Comparison of ENCODE assay signal across 25 mouse cellular contexts in the genomic region with DNA sequence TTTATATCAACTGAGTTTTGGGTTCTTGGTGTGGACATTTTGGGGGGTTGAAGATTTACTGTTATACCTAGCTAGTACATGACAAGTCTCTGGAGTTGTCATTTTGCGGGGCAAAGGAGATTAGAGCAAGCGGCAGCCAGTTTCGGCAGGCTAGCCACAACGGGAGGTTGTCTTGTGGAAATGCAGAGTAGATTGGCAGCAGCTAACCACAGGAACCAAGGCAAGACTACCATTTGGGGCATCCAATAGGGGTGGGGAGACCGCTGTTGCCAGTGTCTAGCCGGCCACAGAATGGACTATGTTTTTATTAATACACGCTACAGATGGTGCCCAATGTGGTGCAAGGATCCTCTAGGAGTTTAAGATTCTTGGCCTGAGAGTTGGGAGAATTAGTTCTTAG. TPM values are rescaled to one million over a fixed set of nuclear protein-coding genes. Genes with fewer than 3 reads are reported as not detected.
A peak's percentile ranks its signal among the peaks of the same experiment; 100 is the strongest.
DNase-seq lines count a peak whose midpoint lies in the region; ATAC-seq lines count a peak whose summit lies in the region.
"Had no signal": no experiment of that assay in that cellular context is flagged by ENCODE, and none has a peak within 500 bp of the region (broad histone marks: within the 10 kb centered on the region; RNA-seq: fewer than 3 reads in every experiment).

No protein-coding gene starts in this region.

- WGBS in limb, embryonic 10.5 days, result 92% methylated on average over 7 of the region's 7 CpGs

- H3K4me3 ChIP-seq in megakaryocyte, embryonic 14.5 days (replicated peaks), result peak overlapping the region; percentile 62
- H3K4me3 ChIP-seq in limb, embryonic 10.5 days, result no peak overlapping the region
- H3K4me3 ChIP-seq: embryonic facial prominence, embryonic 12.5 days; embryonic facial prominence, embryonic 15.5 days; erythroblast, embryonic 14.5 days; forebrain, embryonic 10.5 days; forebrain, embryonic 12.5 days had no signal

- H3K4me1 ChIP-seq in megakaryocyte, embryonic 14.5 days, result peaks cover 24% of the 10 kb centered on the region
- 0 out of 2 replicates have a peak, but pooled peaks cover 1% of the 10 kb centered on the region for H3K4me1 ChIP-seq in limb, embryonic 10.5 days
- H3K4me1 ChIP-seq: embryonic facial prominence, embryonic 12.5 days; embryonic facial prominence, embryonic 15.5 days; forebrain, embryonic 10.5 days; forebrain, embryonic 12.5 days had no signal

- DNase-seq in cerebellum, postnatal 10 days, result peak; percentile 8 to 14
- DNase-seq in cerebellum, adult 11-12 months, result no peak
- no peak for DNase-seq in MN1 (ENCODE audit: low spot score)
- no peak for DNase-seq in limb, embryonic 10.5 days (ENCODE audit: low spot score)
- DNase-seq: adrenal gland, adult 8-10 months; adrenal gland, postnatal 14 days; adrenal gland, postnatal 36 days; cerebellum, adult 11 months; cerebellum, adult 2 months; cerebellum, adult 9-11 months; cerebellum, postnatal 25 days; embryo, embryonic 11 days had no signal

- H3K9me3 ChIP-seq in megakaryocyte, embryonic 14.5 days, result peaks cover 6% of the 10 kb centered on the region
- H3K9me3 ChIP-seq in limb, embryonic 10.5 days (replicated peaks), result no peaks in the 10 kb centered on the region
- H3K9me3 ChIP-seq: embryonic facial prominence, embryonic 12.5 days; embryonic facial prominence, embryonic 15.5 days had no signal

- peaks cover 58% of the 10 kb centered on the region for H3K36me3 ChIP-seq in megakaryocyte, embryonic 14.5 days (replicated peaks; ENCODE audit: low read length)
- H3K36me3 ChIP-seq in limb, embryonic 10.5 days, result peaks cover 11% of the 10 kb centered on the region
- H3K36me3 ChIP-seq: embryonic facial prominence, embryonic 12.5 days; embryonic facial prominence, embryonic 15.5 days had no signal

- ATAC-seq in megakaryocyte, adult 5-6 weeks (ENCODE audit: poor library complexity, severe bottlenecking), result no peak
- ATAC-seq in hematopoietic stem cell, adult 5-6 weeks (replicated peaks in 1 of 2; ENCODE audit: insufficient read depth in 1 of 2, low FRiP score in 2 of 2, low TSS enrichment in 1 of 2, low read depth in 1 of 2, poor library complexity in 2 of 2, severe bottlenecking in 2 of 2), result peak; percentile 53 to 71
- peak; percentile 75 for ATAC-seq in megakaryocyte-erythroid progenitor cell, adult 5-6 weeks (replicated peaks; ENCODE audit: low FRiP score, low TSS enrichment, poor library complexity, severe bottlenecking)
- ATAC-seq: activated CD4-positive, CD25-positive, alpha-beta regulatory T cell, adult 4 months; forebrain, embryonic 14.5 days; forebrain, embryonic 16.5 days; Patski had no signal

- H3K27me3 ChIP-seq in megakaryocyte, embryonic 14.5 days (replicated peaks), result no peaks in the 10 kb centered on the region
- H3K27me3 ChIP-seq in limb, embryonic 10.5 days (ENCODE audit: low read depth, poor library complexity, severe bottlenecking), result no peaks in the 10 kb centered on the region
- H3K27me3 ChIP-seq: embryonic facial prominence, embryonic 12.5 days; embryonic facial prominence, embryonic 15.5 days; forebrain, embryonic 12.5 days; Patski had no signal

- H3K27ac ChIP-seq in limb, embryonic 10.5 days, result no peak overlapping the region
- H3K27ac ChIP-seq: embryonic facial prominence, embryonic 12.5 days; embryonic facial prominence, embryonic 15.5 days; forebrain, embryonic 10.5 days; forebrain, embryonic 12.5 days had no signal

RNA-seq across cellular contexts. Expression of gene Strn, which starts 28.6 kb away (rescaled TPM):
- polyA plus RNA-seq in megakaryocyte, embryonic 14.5 days (2012; ENCODE audit: insufficient read depth, low replicate concordance), result 1.3 and 1.9 TPM in 2 replicates
- total RNA-seq in megakaryocyte, adult 5-6 weeks (2015), result 26.5 and 33.7 TPM in 2 replicates
- total RNA-seq in megakaryocyte, adult 5-6 weeks (2017), result 45.5 and 58.7 TPM in 2 replicates
- total RNA-seq in hematopoietic stem cell, adult 5-6 weeks (2017), result 24.3 and 37.0 TPM in 2 replicates
- 13.7 and 15.9 TPM in 2 replicates for total RNA-seq in megakaryocyte-erythroid progenitor cell, adult 5-6 weeks (2014; fragmentation: Nextera tagmentation)
- 19.6 and 28.1 TPM in 2 replicates for total RNA-seq in megakaryocyte-erythroid progenitor cell, adult 5-6 weeks (2017)
- polyA plus RNA-seq in limb, embryonic 10.5 days (2016; fragmentation: Nextera tagmentation; extraction: Ambion mirVana), result 4.4 and 5.5 TPM in 2 replicates

Comparison
In these comparisons a context has a peak if more than half of its experiments do, and no peak if none do; other contexts are left out.
1. DNase-seq: peak in cerebellum, postnatal 10 days (2 of 2); none in cerebellum, adult 11-12 months (single experiment), MN1 (single experiment) and limb, embryonic 10.5 days (single experiment).